Mouse (Mus musculus) megakaryocyte, embryonic 14.5 days (primary cell): ENCODE measurements around the gene Dedd2. TPM values are rescaled to one million over a fixed set of nuclear protein-coding genes. Genes with fewer than 3 reads are reported as not detected.

Experiments used
- H3K27me3 ChIP-seq: replicated peaks from 2 replicates; pipeline ENCODE3; 2012; ENCODE audit warnings: inconsistent platforms
- H3K36me3 ChIP-seq: replicated peaks from 2 replicates; pipeline ENCODE3; 2012; ENCODE audit warnings: low read length, inconsistent platforms, mixed read lengths
- H3K4me1 ChIP-seq: 2 replicates; pipeline ENCODE4 v1.6.1; 2012; ENCODE audit warnings: inconsistent platforms
- H3K4me3 ChIP-seq: replicated peaks from 2 replicates; pipeline ENCODE3; 2012; ENCODE audit warnings: moderate library complexity, mild to moderate bottlenecking, inconsistent platforms
- H3K9me3 ChIP-seq: 2 replicates; pipeline ENCODE4 v1.6.1; 2012; ENCODE audit warnings: inconsistent platforms
- FLI1 ChIP-seq: IDR thresholded peaks from 2 replicates; pipeline ENCODE4 v1.6.1; 2012; ENCODE audit warnings: low read length, inconsistent platforms, mixed read lengths
- GATA1 ChIP-seq: IDR thresholded peaks from 3 replicates; pipeline ENCODE4 v1.6.1; 2012; ENCODE audit warnings: mixed read lengths, low read length, inconsistent platforms, borderline replicate concordance
- polyA plus RNA-seq: library from polyadenylated mRNA; stranded (reverse); fragments of >175 nt; gene quantifications from 2 replicates; pipeline ENCODE4 v1.2.3, GENCODE M21; 2012; ENCODE audit warnings: low replicate concordance; ENCODE audit not compliant: insufficient read depth

Dedd2 gene
- polyA plus RNA-seq, 1 experiment, result 34.3 TPM

GRCm38 (mm10) chr7:25153841-25154240 lies 66.6 kb downstream of the Dedd2 start:
- Histone ChIP-seq H3K4me3 (no peak overlapping the region), H3K4me1 (peaks cover 90% of the 10 kb centered on the region), H3K27me3 (peaks cover 43% of the 10 kb centered on the region), H3K36me3 (peaks cover 44% of the 10 kb centered on the region), H3K9me3 (peaks cover 6% of the 10 kb centered on the region; the same call in 1 of the 2 replicates)
- TF ChIP-seq GATA1, result no peak
- no peak for TF ChIP-seq FLI1

GRCm38 (mm10) chr7:25151916-25152556 lies 68.4 kb downstream of the Dedd2 start:
- Histone ChIP-seq H3K4me1 (peaks cover 90% of the 10 kb centered on the region), H3K9me3 (no peaks in the 10 kb centered on the region), H3K4me3 (no peak overlapping the region), H3K36me3 (peaks cover 48% of the 10 kb centered on the region), H3K27me3 (peaks cover 52% of the 10 kb centered on the region)
- TF ChIP-seq GATA1 (no peak), FLI1 (no peak)

- Histone ChIP-seq H3K36me3 (peaks cover 50% of the 10 kb centered on the region), H3K4me1 (peaks cover 87% of the 10 kb centered on the region), H3K9me3 (no peaks in the 10 kb centered on the region), H3K27me3 (peaks cover 52% of the 10 kb centered on the region), H3K4me3 (no peak overlapping the region)
- no peak for TF ChIP-seq GATA1
- no peak for TF ChIP-seq FLI1
Observed at GRCm38 (mm10) chr7:25151009-25151408, 69.4 kb downstream of the Dedd2 start.

- Histone ChIP-seq H3K4me3 (no peak overlapping the region), H3K27me3 (peaks cover 53% of the 10 kb centered on the region), H3K9me3 (no peaks in the 10 kb centered on the region), H3K4me1 (peaks cover 84% of the 10 kb centered on the region), H3K36me3 (peaks cover 51% of the 10 kb centered on the region)
- TF ChIP-seq GATA1 (no peak), FLI1 (no peak)
Observed at GRCm38 (mm10) chr7:25150151-25150663, 70.2 kb downstream of the Dedd2 start.

Other genes starting within 250 kb of the Dedd2 start
- gene Rabac1, start 247.9 kb downstream of the Dedd2 start, polyA plus RNA-seq, result 475 and 509 TPM in 2 replicates
- 7.5 and 25.7 TPM in 2 replicates for gene Atp1a3, start 214.7 kb downstream of the Dedd2 start, polyA plus RNA-seq
- gene Grik5, start 148.3 kb downstream of the Dedd2 start, polyA plus RNA-seq, result 6.5 and 20.1 TPM in 2 replicates
- 21.6 and 42.6 TPM in 2 replicates for gene Zfp574, start 148.0 kb downstream of the Dedd2 start, polyA plus RNA-seq
- 141 and 174 TPM in 2 replicates for gene Pou2f2, start 40.9 kb downstream of the Dedd2 start, polyA plus RNA-seq
- 4.8 and 8.9 TPM in 2 replicates for gene Zfp526, start 810 bp upstream of the Dedd2 start, polyA plus RNA-seq
- 55.6 and 120 TPM in 2 replicates for gene Gsk3a, start 17.2 kb upstream of the Dedd2 start, polyA plus RNA-seq
- gene Erf, start 30.1 kb upstream of the Dedd2 start, polyA plus RNA-seq, result 44.8 and 66.8 TPM in 2 replicates
- gene Cic, start 47.1 kb upstream of the Dedd2 start, polyA plus RNA-seq, result 290 and 655 TPM in 2 replicates
- gene Pafah1b3, start 77.4 kb upstream of the Dedd2 start, polyA plus RNA-seq, result 19.1 TPM in 1 of 2 replicates, not detected in the other
- gene Prr19, start 80.8 kb upstream of the Dedd2 start, polyA plus RNA-seq, result 0.17 TPM in 1 of 2 replicates, not detected in the other
- 0.16 TPM in 1 of 2 replicates, not detected in the other for gene Tmem145, start 85.5 kb upstream of the Dedd2 start, polyA plus RNA-seq
- gene Megf8, start 96.5 kb upstream of the Dedd2 start, polyA plus RNA-seq, result 9.7 and 10.3 TPM in 2 replicates
- gene Cnfn, start 149.1 kb upstream of the Dedd2 start, polyA plus RNA-seq, result not detected in 2 replicates
- gene Lipe, start 178.1 kb upstream of the Dedd2 start, polyA plus RNA-seq, result 5.0 and 9.1 TPM in 2 replicates
- not detected in 2 replicates for gene Cxcl17, start 192.3 kb upstream of the Dedd2 start, polyA plus RNA-seq